Mouse (Mus musculus) hindbrain, embryonic 11.5 days (tissue): ENCODE results near the gene Cntn4. TPM values are rescaled to one million over a fixed set of nuclear protein-coding genes. Genes with fewer than 3 reads are reported as not detected.
"Not testable (repeated sequence)": the region's sequence is repeated elsewhere in the genome, so short reads cannot be mapped to it uniquely, and the experiment has no call there.

Experiments
- ATAC-seq: fragments of 200-750 bp; cut with Nextera tagmentation; 2 replicates; pipeline ENCODE4 v1.8.0; 2017; ENCODE audit warnings: mild to moderate bottlenecking, moderate TSS enrichment, moderate library complexity; ENCODE audit not compliant: low FRiP score
- DNase-seq: peaks from one replicate; pipeline ENCODE4 v3.0.0-alpha.2; 2015; ENCODE audit warnings: low spot score
- H3K27ac ChIP-seq: fragments of 300-500 bp; sonication (generic); 2 replicates; pipeline ENCODE4 v1.5.1; 2014; ENCODE audit warnings: mild to moderate bottlenecking, low read depth, low read length
- H3K27me3 ChIP-seq: fragments of 300-500 bp; sonication (generic); 2 replicates; pipeline ENCODE4 v1.6.1; 2014; ENCODE audit warnings: mild to moderate bottlenecking, low read length, moderate library complexity, mixed read lengths; ENCODE audit not compliant: control insufficient read depth, insufficient read depth
- H3K36me3 ChIP-seq: fragments of 300-500 bp; sonication (generic); 2 replicates; pipeline ENCODE4 v1.6.1; 2014; ENCODE audit warnings: mild to moderate bottlenecking, low read length, moderate library complexity, mixed read lengths; ENCODE audit not compliant: control insufficient read depth, insufficient read depth
- H3K4me1 ChIP-seq: fragments of 300-500 bp; sonication (generic); replicated peaks from 2 replicates; pipeline ENCODE4 v1.6.1; 2014; ENCODE audit warnings: low read length, mixed read lengths; ENCODE audit not compliant: control insufficient read depth, insufficient read depth
- H3K4me2 ChIP-seq: fragments of 300-500 bp; sonication (generic); replicated peaks from 2 replicates; pipeline ENCODE4 v1.6.1; 2014; ENCODE audit warnings: mild to moderate bottlenecking, low read depth, low read length
- H3K4me3 ChIP-seq: fragments of 300-500 bp; sonication (generic); 2 replicates; pipeline ENCODE4 v1.5.1; 2014; ENCODE audit warnings: low read depth, low read length
- H3K9ac ChIP-seq: fragments of 300-500 bp; sonication (generic); 2 replicates; pipeline ENCODE4 v1.6.1; 2014; ENCODE audit warnings: low read depth, low read length
- H3K9me3 ChIP-seq: fragments of 300-500 bp; sonication (generic); 2 replicates; pipeline ENCODE4 v1.6.1; 2016; ENCODE audit warnings: low read length; ENCODE audit not compliant: control insufficient read depth
- WGBS: fragments of 180-500 bp; shearing (Covaris S2); extraction: QIAGEN DNeasy Blood & Tissue Kit; methylation state at CpG from one replicate; pipeline ENCODE4 v1.1.7; 2014; 5-methylcytosine and 5-hydroxymethylcytosine counted together
- polyA plus RNA-seq: library from polyadenylated mRNA; unstranded; fragments of >200 nt; fragmentation: Nextera tagmentation; extraction: Ambion mirVana; gene quantifications from 2 replicates; pipeline ENCODE4 v1.2.1, GENCODE M21; 2014

Gene Cntn4
- polyA plus RNA-seq, 1 experiment from 2014 or later: 1.7 TPM

DNA sequence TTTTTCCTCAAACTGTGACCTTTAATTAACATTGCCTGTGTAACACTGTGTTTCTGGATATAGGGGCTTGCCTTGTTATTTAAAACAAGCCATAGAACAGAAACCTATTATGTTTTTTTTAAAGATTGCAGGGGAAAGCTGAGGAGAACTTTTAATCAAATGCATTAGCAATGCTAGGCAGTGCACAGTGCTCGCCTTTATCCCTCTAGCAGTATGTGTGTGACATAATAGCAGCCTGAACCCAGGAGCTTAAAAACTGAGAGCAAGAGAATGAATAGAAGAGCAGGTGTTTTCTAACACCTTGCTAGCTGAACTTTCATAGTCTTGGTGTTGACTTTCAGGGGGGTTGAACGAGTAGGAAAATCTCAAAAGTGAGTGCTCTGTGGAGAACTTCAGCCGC, 672.6 kb downstream of the Cntn4 start:
- DNase-seq (no peak), ATAC-seq (no peak)
- no peak overlapping the region for H3K27ac ChIP-seq
- no peaks in the 10 kb centered on the region for H3K9me3 ChIP-seq
- no peak overlapping the region for H3K4me3 ChIP-seq
- H3K4me1 ChIP-seq: no peaks in the 10 kb centered on the region
- no peaks in the 10 kb centered on the region for H3K36me3 ChIP-seq
- H3K9ac ChIP-seq: no peak overlapping the region
- whole genome bisulfite sequencing: 26% methylated on average over 3 of the region's 3 CpGs
- H3K4me2 ChIP-seq: no peak overlapping the region
- H3K27me3 ChIP-seq: no peaks in the 10 kb centered on the region

DNA sequence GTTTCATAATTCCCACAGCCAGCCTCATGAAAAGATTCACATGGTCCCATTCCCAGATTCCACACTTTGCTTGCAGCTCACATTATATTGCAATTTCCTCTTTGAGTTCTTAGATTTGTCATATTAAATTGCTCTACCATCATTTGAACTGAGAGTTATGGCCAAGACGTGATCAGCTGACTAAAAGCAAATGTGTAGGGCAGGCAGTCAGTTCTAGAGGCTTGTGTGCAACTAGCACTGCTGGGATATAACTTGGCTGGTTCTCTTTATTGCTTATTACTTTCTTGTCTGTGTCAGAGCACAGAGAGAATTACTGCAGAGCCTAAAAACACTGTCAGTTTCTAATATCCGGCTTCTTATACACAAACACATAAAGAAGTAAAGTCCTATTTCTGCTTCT, 673.9 kb downstream of the Cntn4 start:
- H3K27me3 ChIP-seq: no peaks in the 10 kb centered on the region
- H3K9ac ChIP-seq: no peak overlapping the region
- no peaks in the 10 kb centered on the region for H3K36me3 ChIP-seq
- DNase-seq: no peak
- H3K4me1 ChIP-seq: no peaks in the 10 kb centered on the region
- WGBS: 82% methylated on average over 2 of the region's 2 CpGs
- no peak for ATAC-seq
- H3K27ac ChIP-seq: no peak overlapping the region
- H3K4me2 ChIP-seq: no peak overlapping the region
- no peaks in the 10 kb centered on the region for H3K9me3 ChIP-seq
- H3K4me3 ChIP-seq: no peak overlapping the region

DNA sequence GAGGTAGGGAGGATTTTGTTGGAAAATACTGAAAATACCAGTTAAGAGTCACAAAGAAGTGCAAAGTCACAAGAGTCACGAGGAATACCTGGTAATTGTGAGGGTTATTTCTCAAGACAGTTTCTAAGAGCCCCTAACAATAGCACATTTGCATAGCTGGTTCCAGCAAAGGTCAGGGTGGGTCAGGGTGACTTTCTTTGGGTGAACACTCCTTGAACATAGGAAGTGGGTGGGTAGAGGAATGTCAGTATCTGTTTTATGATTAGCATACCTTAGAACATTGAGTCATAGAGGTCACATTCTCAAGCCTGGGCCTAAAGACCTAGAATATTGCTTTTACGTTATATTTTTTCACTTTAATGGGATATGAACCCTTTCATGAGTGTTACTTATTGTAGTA, 681.3 kb downstream of the Cntn4 start:
- not testable (repeated sequence) for ATAC-seq, H3K9ac ChIP-seq, H3K4me1 ChIP-seq, H3K4me2 ChIP-seq, H3K9me3 ChIP-seq, H3K27ac ChIP-seq, DNase-seq, H3K4me3 ChIP-seq, H3K36me3 ChIP-seq, H3K27me3 ChIP-seq
- 86% methylated on average over 2 of the region's 2 CpGs for WGBS

DNA sequence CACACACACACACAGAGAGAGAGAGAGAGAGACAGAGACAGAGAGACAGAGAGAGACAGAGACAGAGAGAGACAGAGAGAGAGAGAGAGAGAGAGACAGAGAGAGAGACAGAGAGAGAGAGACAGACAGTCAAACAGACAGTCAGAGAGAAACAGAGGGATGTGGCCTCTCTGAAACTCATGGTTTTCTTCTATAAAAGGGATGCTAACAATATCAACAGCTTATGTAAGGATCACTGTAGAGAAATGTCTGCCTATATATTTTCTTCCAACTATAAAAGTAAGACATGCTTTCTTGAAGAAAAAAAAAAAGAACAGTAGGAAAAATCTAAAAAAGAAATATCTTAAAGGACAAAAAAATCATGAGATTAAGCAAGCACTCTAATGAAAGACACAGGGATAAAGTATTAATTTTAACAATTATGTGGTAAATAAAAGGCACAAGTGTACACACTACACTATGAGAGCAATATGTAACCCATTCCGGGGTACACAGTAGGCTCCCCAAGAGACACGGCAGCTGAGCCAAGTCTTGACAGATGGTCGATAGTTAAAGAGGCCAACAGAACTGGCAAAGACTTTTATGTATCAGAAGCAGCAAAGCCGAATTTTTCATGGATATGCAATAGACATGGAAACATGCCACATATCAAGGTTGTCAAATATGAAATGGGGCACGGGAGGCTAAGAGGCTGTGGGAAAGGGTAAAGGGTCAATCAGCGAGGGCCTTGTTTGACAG, 704.0 kb downstream of the Cntn4 start:
- Histone ChIP-seq H3K27ac (no peak overlapping the region), H3K9me3 (no peaks in the 10 kb centered on the region), H3K4me3 (no peak overlapping the region), H3K9ac (no peak overlapping the region), H3K36me3 (no peaks in the 10 kb centered on the region), H3K4me2 (no peak overlapping the region), H3K27me3 (no peaks in the 10 kb centered on the region), H3K4me1 (no peaks in the 10 kb centered on the region)
- ATAC-seq: no peak
- DNase-seq: no peak
- 79% methylated on average over 6 of the region's 6 CpGs for WGBS

DNA sequence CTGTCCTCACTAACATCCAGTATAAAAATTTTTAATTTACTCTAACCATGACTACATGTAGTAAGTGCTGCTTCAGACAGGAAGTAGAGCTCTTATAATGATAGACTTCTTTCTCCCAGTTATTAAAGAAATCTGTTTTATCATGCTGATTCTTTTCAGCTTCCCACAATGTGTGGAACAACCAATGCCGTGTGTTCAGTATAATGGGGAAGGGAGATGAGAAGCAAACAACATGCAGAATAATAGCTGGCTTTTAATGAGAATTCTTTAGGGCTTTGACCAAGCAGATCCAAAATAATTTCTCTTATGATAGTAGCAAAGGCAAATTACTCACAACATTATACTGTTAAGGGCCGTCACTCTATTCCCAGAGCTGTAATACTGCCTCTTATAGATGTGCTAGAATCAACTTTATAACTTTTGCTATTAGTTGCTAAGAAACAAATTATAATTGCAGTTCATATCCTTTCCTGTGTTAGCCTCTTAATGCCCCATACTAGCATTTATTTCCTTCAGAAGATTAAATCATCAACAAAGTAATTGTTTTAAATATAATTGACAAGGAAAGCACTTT, 710.5 kb downstream of the Cntn4 start:
- no peak overlapping the region for H3K4me2 ChIP-seq
- WGBS: 62% methylated on average over 2 of the region's 2 CpGs

DNA sequence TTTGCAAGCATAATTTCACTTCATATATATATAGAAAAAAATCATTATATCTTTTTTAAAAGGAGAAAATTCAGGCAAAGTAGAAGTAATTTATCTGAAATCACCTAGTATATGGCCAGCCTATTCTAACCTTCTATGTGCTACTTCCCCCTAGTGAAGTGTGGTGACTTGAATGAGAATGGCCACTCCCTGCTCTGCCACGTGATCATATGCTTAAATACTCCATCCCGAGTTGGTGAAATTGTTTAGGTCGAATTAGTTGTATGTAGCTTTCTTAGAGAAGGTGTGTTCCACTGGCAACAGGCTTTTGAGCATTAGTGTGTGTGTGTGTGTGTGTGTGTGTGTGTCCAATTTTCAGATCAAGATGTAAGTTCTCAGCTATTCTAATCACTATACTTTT, 730.6 kb downstream of the Cntn4 start:
- ATAC-seq: no peak
- no peaks in the 10 kb centered on the region for H3K9me3 ChIP-seq
- H3K27me3 ChIP-seq: no peaks in the 10 kb centered on the region
- no peaks in the 10 kb centered on the region for H3K36me3 ChIP-seq
- no peak for DNase-seq
- no peak overlapping the region for H3K4me3 ChIP-seq
- 79% methylated on average over 3 of the region's 3 CpGs for WGBS
- no peak overlapping the region for H3K4me2 ChIP-seq
- H3K27ac ChIP-seq: no peak overlapping the region
- no peak overlapping the region for H3K9ac ChIP-seq
- no peaks in the 10 kb centered on the region for H3K4me1 ChIP-seq

More for the DNA sequence above, 710.5 kb downstream of the Cntn4 start:
- Histone ChIP-seq H3K36me3 (no peaks in the 10 kb centered on the region), H3K4me1 (no peaks in the 10 kb centered on the region), H3K9me3 (no peaks in the 10 kb centered on the region), H3K27ac (no peak overlapping the region), H3K9ac (no peak overlapping the region), H3K4me3 (no peak overlapping the region), H3K27me3 (no peaks in the 10 kb centered on the region)
- ATAC-seq: no peak
- DNase-seq: no peak

DNA sequence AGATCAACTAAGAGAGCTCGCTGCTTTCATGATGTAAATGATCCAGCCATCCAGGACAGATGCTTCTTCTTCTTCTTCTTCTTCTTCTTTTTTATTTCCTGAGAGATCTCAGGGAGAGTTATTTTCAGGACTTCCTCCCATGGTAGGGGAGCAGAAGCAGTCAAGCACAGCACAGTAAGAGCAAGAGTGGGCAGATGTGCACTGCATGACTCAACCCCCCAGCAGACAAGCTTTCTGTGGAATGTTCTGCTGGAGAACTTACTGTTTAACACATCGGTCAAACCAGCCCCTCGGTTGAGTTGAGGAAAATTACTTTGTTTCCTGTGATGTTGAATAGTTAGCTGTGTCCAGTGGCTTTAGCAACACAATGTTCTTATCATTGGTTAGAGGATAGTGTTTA, 731.2 kb downstream of the Cntn4 start:
- H3K36me3 ChIP-seq: no peaks in the 10 kb centered on the region
- WGBS: 88% methylated on average over 3 of the region's 3 CpGs
- no peak overlapping the region for H3K27ac ChIP-seq
- H3K27me3 ChIP-seq: no peaks in the 10 kb centered on the region
- H3K9me3 ChIP-seq: no peaks in the 10 kb centered on the region
- ATAC-seq: no peak
- no peaks in the 10 kb centered on the region for H3K4me1 ChIP-seq
- no peak overlapping the region for H3K4me3 ChIP-seq
- DNase-seq: no peak
- H3K4me2 ChIP-seq: no peak overlapping the region
- no peak overlapping the region for H3K9ac ChIP-seq

DNA sequence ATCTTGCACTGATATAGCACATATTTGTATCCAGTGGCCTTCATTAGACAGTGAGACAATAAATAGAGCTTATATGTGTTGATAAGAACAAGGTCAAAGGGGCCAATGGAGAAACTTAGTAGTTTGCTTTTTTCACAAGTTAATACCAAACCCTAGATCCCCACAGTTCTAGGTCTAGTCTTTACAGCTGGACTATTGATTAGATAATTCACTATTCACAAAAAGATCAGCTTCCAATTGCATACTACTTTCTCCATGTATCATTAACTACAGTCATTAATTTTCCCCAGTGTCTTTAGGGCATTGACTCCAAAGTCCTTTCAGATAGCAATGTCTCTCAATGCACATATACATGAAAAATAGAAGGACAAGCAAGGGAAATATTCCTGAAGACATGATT, 745.5 kb downstream of the Cntn4 start:
- H3K27ac ChIP-seq: no peak overlapping the region
- no peaks in the 10 kb centered on the region for H3K9me3 ChIP-seq
- H3K27me3 ChIP-seq: no peaks in the 10 kb centered on the region
- no peaks in the 10 kb centered on the region for H3K36me3 ChIP-seq
- DNase-seq: no peak
- H3K4me3 ChIP-seq: no peak overlapping the region
- H3K9ac ChIP-seq: no peak overlapping the region
- no peak overlapping the region for H3K4me2 ChIP-seq
- ATAC-seq: no peak
- no peaks in the 10 kb centered on the region for H3K4me1 ChIP-seq

DNA sequence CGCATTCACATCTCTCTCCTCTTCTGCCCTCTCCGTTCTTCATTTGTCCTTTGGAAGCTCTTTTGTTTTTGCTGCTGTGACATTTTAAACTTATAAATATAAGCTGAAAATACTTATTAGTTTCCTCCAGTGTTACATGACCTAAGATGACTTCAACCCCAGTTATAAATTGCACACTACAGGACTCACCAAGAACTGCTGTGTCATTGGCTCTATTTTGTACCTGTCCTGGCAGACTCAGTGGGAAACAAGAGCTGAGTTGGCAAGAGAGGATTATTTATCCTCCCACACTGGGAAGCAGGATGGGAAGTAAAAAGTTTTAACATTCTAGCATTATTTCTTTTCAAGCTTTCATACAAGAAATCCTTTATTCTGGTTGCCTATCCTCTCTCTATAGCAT, 746.0 kb downstream of the Cntn4 start:
- Histone ChIP-seq H3K9me3 (no peaks in the 10 kb centered on the region), H3K4me3 (no peak overlapping the region), H3K27me3 (no peaks in the 10 kb centered on the region), H3K4me2 (no peak overlapping the region), H3K9ac (no peak overlapping the region), H3K36me3 (no peaks in the 10 kb centered on the region), H3K4me1 (no peaks in the 10 kb centered on the region), H3K27ac (no peak overlapping the region)
- DNase-seq: no peak
- WGBS: 89% methylated on average over 2 of the region's 2 CpGs
- ATAC-seq: no peak
